In genomic region chr17:43206701-43207470, GRCm38 (mm10) we compare ENCODE assay signal across 24 mouse cellular contexts.
DNase-seq lines count a peak whose midpoint lies in the region; ATAC-seq and TF ChIP-seq lines count a peak whose summit lies in the region.
"Had no signal": no experiment of that assay in that cellular context is flagged by ENCODE, and none has a peak within 500 bp of the region (broad histone marks: within the 10 kb centered on the region; RNA-seq: fewer than 3 reads in every experiment).

No protein-coding gene starts in this region.

- ATAC-seq in kidney, postnatal 0 days (replicated peaks; ENCODE audit: low FRiP score, low read depth), result peak; percentile 93
- ATAC-seq: CD4-positive, CD25-positive, alpha-beta regulatory T cell, adult 4 months; forebrain, embryonic 14.5 days had no signal

- H3K27me3 ChIP-seq in kidney, postnatal 0 days (ENCODE audit: insufficient read depth, low read length), result no peaks in the 10 kb centered on the region
- H3K27me3 ChIP-seq: embryonic facial prominence, embryonic 15.5 days; heart, embryonic 13.5 days; hindbrain, embryonic 15.5 days had no signal

- no peaks in the 10 kb centered on the region for H3K4me1 ChIP-seq in kidney, postnatal 0 days (replicated peaks; ENCODE audit: insufficient read depth, low read length)
- H3K4me1 ChIP-seq: embryonic facial prominence, embryonic 15.5 days; forebrain, embryonic 10.5 days; heart, embryonic 13.5 days; hindbrain, embryonic 15.5 days had no signal

- DNase-seq in heart, adult 11 months, result peak; percentile 17
- no peak for DNase-seq in heart, adult 8-10 months (ENCODE audit: low spot score)
- peak; percentile 61 to 78 for DNase-seq in kidney, adult 8-10 months
- DNase-seq in kidney, postnatal 10 days, result no peak
- peak; percentile 21 for DNase-seq in kidney, postnatal 0 days (ENCODE audit: low spot score)
- no peak for DNase-seq in cerebellum, postnatal 36 days
- DNase-seq in layer of hippocampus, adult 9-11 months, result no peak
- DNase-seq: adrenal gland, adult 8-10 months; adrenal gland, postnatal 36 days; B cell, adult 2 months; cerebellum, adult 2 months; cerebellum, postnatal 10 days; embryo, embryonic 11 days; gastrocnemius, postnatal 36 days; heart, adult 2 months; heart, postnatal 36 days had no signal

- H3K9me3 ChIP-seq in kidney, postnatal 0 days (replicated peaks; ENCODE audit: low read length), result no peaks in the 10 kb centered on the region
- H3K9me3 ChIP-seq: embryonic facial prominence, embryonic 15.5 days; hindbrain, embryonic 15.5 days had no signal

- H3K27ac ChIP-seq in kidney, postnatal 0 days, result no peak overlapping the region; the same call in 1 of the 2 replicates
- H3K27ac ChIP-seq: embryonic facial prominence, embryonic 15.5 days; forebrain, embryonic 10.5 days; heart, adult 2 months; heart, embryonic 13.5 days; hindbrain, embryonic 15.5 days had no signal

- no peaks in the 10 kb centered on the region for H3K36me3 ChIP-seq in kidney, postnatal 0 days (ENCODE audit: insufficient read depth, low read length)
- H3K36me3 ChIP-seq: embryonic facial prominence, embryonic 15.5 days; forebrain, embryonic 10.5 days; G1E; heart, embryonic 13.5 days; hindbrain, embryonic 15.5 days had no signal

- no peak overlapping the region for H3K4me2 ChIP-seq in kidney, postnatal 0 days (ENCODE audit: low read length)
- H3K4me2 ChIP-seq: embryonic facial prominence, embryonic 15.5 days; heart, embryonic 13.5 days; hindbrain, embryonic 15.5 days had no signal

- 74% methylated on average over 3 of the region's 3 CpGs for WGBS in kidney, postnatal 0 days

- H3K9ac ChIP-seq in kidney, postnatal 0 days (ENCODE audit: low read depth, low read length), result no peak overlapping the region
- H3K9ac ChIP-seq: embryonic facial prominence, embryonic 15.5 days; heart, embryonic 13.5 days; hindbrain, embryonic 15.5 days had no signal

- H3K4me3 ChIP-seq in kidney, postnatal 0 days (replicated peaks; ENCODE audit: low read depth, low read length), result no peak overlapping the region
- H3K4me3 ChIP-seq: embryonic facial prominence, embryonic 15.5 days; erythroblast, embryonic 14.5 days; forebrain, embryonic 10.5 days; heart, adult 2 months; heart, embryonic 13.5 days; hindbrain, embryonic 15.5 days had no signal

- no peak for TF ChIP-seq CTCF in kidney, postnatal 0 days (IDR thresholded peaks at IDR 0.05; ENCODE audit: low read depth)

Comparison
In these comparisons a context has a peak if more than half of its experiments do, and no peak if none do; other contexts are left out.
1. DNase-seq: peak in heart, adult 11 months (single experiment), kidney, adult 8-10 months (2 of 2) and kidney, postnatal 0 days (single experiment); none in heart, adult 8-10 months (single experiment), kidney, postnatal 10 days (single experiment), cerebellum, postnatal 36 days (0 of 2) and layer of hippocampus, adult 9-11 months (single experiment).